Mouse (Mus musculus) olfactory bulb, adult 2 months (tissue): ENCODE measurements around the gene Rragc.

Source experiments
- CTCF ChIP-seq: fragments of 200-500 bp; IDR thresholded peaks from 2 replicates; pipeline ENCODE4 v1.5.1; 2012; ENCODE audit warnings: low read depth, mild to moderate bottlenecking, low read length, moderate library complexity; ENCODE audit not compliant: insufficient read depth
- POLR2A ChIP-seq: fragments of 200-500 bp; IDR thresholded peaks from 2 replicates; pipeline ENCODE4 v1.6.1; 2012; ENCODE audit warnings: mild to moderate bottlenecking, low read depth, low read length, moderate library complexity; ENCODE audit not compliant: insufficient read depth

GRCm38 (mm10) chr4:123898696-123899095, 18.6 kb upstream of the Rragc start:
- no peak for TF ChIP-seq CTCF
- TF ChIP-seq POLR2A, result no peak
